Mouse (Mus musculus): ENCODE results near the gene Tlr2.

Gene Tlr2

GRCm38 (mm10) chr3:83828145-83828611 lies 13.4 kb downstream of the Tlr2 start:
- no peak for DNase-seq (ENCODE audit: low spot score in 2 of 2)

GRCm38 (mm10) chr3:83827684-83828083 lies 13.9 kb downstream of the Tlr2 start:
- DNase-seq (ENCODE audit: low spot score in 2 of 2) = no peak

- no peak for DNase-seq (ENCODE audit: low spot score in 2 of 2)
Observed at GRCm38 (mm10) chr3:83823774-83824173, 17.8 kb downstream of the Tlr2 start.

- DNase-seq (ENCODE audit: low spot score in 2 of 2) = no peak
Observed at GRCm38 (mm10) chr3:83816372-83816925, 25.1 kb downstream of the Tlr2 start.

- DNase-seq (ENCODE audit: low spot score in 2 of 2) = no peak
Observed at GRCm38 (mm10) chr3:83812863-83813262, 28.7 kb downstream of the Tlr2 start.

GRCm38 (mm10) chr3:83811987-83812386 lies 29.6 kb downstream of the Tlr2 start:
- DNase-seq (ENCODE audit: low spot score in 2 of 2) = no peak

- no peak for DNase-seq (ENCODE audit: low spot score in 2 of 2)
Observed at GRCm38 (mm10) chr3:83808483-83808882, 33.1 kb downstream of the Tlr2 start.

- no peak for DNase-seq (ENCODE audit: low spot score in 2 of 2)
Observed at GRCm38 (mm10) chr3:83801649-83802155, 39.9 kb downstream of the Tlr2 start.

- DNase-seq (ENCODE audit: low spot score in 2 of 2) = no peak
Observed at GRCm38 (mm10) chr3:83799486-83799885, 42.1 kb downstream of the Tlr2 start.

- peak; percentile 16 to 61 for DNase-seq (ENCODE audit: low spot score in 2 of 2)
Observed at GRCm38 (mm10) chr3:83797828-83798227, 43.7 kb downstream of the Tlr2 start.

GRCm38 (mm10) chr3:83797098-83797497 lies 44.5 kb downstream of the Tlr2 start:
- DNase-seq (ENCODE audit: low spot score in 2 of 2) = no peak

GRCm38 (mm10) chr3:83791444-83791843 lies 50.1 kb downstream of the Tlr2 start:
- DNase-seq (ENCODE audit: low spot score in 2 of 2) = no peak

- DNase-seq (ENCODE audit: low spot score in 2 of 2) = peak in 1 of 2 experiments; percentile 22
Observed at GRCm38 (mm10) chr3:83789651-83790451, 51.7 kb downstream of the Tlr2 start.

GRCm38 (mm10) chr3:83787776-83788305 lies 53.7 kb downstream of the Tlr2 start:
- DNase-seq (ENCODE audit: low spot score in 2 of 2) = no peak

GRCm38 (mm10) chr3:83787086-83787485 lies 54.5 kb downstream of the Tlr2 start:
- no peak for DNase-seq (ENCODE audit: low spot score in 2 of 2)

Measured in frontal cortex, postnatal 10 days (tissue).